Mouse (Mus musculus): ENCODE data around the gene 2410137M14Rik. TPM values are rescaled to one million over a fixed set of nuclear protein-coding genes. Genes with fewer than 3 reads are reported as not detected.

2410137M14Rik gene
- polyA plus RNA-seq, 1 experiment from 2014 or later: 0.44 TPM

DNA sequence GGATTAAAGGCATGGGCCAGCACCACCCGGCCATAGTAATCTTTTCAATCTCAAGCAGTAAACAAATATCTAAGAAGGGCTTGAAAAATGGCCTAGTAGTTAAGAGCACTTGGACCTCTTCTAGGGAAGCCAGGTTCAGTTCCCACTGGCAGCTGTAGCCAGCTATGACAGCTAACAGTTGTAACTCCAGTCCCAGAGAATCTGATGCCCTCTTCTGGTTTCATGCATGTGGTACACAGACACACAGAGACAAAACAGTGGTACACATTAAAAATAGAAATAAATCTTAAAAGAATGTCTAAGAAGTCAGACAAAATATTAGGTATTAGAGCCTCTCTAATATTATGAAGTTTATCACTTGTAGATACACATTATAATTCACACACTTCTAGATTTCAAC lies 19.9 kb downstream of the 2410137M14Rik start:
- Histone ChIP-seq H3K9ac (ENCODE audit: low read depth, low read length) (no peak overlapping the region), H3K4me3 (ENCODE audit: low read depth, low read length) (no peak overlapping the region), H3K27ac (ENCODE audit: low read length) (no peak overlapping the region), H3K4me2 (ENCODE audit: low read length) (no peak overlapping the region), H3K9me3 (replicated peaks; ENCODE audit: control insufficient read depth, low read length, poor library complexity, severe bottlenecking) (no peaks in the 10 kb centered on the region), H3K27me3 (ENCODE audit: control insufficient read depth, insufficient read depth, low read depth, low read length) (no peaks in the 10 kb centered on the region), H3K36me3 (ENCODE audit: control insufficient read depth, insufficient read depth, low read length) (no peaks in the 10 kb centered on the region), H3K4me1 (ENCODE audit: control insufficient read depth, insufficient read depth, low read length) (peaks cover 13% of the 10 kb centered on the region)
- no peak for ATAC-seq
- WGBS: 72% methylated on average over 1 of the region's 1 CpGs

GRCm38 (mm10) chr17:36958884-36959283 lies 22.2 kb downstream of the 2410137M14Rik start:
- peak overlapping the region; percentile 78 for H3K9ac ChIP-seq (ENCODE audit: low read depth, low read length)
- peak overlapping the region; percentile 74 for H3K4me3 ChIP-seq (ENCODE audit: low read depth, low read length)
- peak overlapping the region; percentile 85 for H3K4me2 ChIP-seq (ENCODE audit: low read length)
- no peaks in the 10 kb centered on the region for H3K36me3 ChIP-seq (ENCODE audit: control insufficient read depth, insufficient read depth, low read length)
- peak; percentile 11; the same call in 1 of the 2 replicates for ATAC-seq
- peaks cover 13% of the 10 kb centered on the region for H3K4me1 ChIP-seq (ENCODE audit: control insufficient read depth, insufficient read depth, low read length)
- no peaks in the 10 kb centered on the region for H3K27me3 ChIP-seq (ENCODE audit: control insufficient read depth, insufficient read depth, low read depth, low read length)
- peak overlapping the region; percentile 68 for H3K27ac ChIP-seq (ENCODE audit: low read length)
- WGBS: 9% methylated on average over 12 of the region's 12 CpGs
- no peaks in the 10 kb centered on the region for H3K9me3 ChIP-seq (replicated peaks; ENCODE audit: control insufficient read depth, low read length, poor library complexity, severe bottlenecking)

DNA sequence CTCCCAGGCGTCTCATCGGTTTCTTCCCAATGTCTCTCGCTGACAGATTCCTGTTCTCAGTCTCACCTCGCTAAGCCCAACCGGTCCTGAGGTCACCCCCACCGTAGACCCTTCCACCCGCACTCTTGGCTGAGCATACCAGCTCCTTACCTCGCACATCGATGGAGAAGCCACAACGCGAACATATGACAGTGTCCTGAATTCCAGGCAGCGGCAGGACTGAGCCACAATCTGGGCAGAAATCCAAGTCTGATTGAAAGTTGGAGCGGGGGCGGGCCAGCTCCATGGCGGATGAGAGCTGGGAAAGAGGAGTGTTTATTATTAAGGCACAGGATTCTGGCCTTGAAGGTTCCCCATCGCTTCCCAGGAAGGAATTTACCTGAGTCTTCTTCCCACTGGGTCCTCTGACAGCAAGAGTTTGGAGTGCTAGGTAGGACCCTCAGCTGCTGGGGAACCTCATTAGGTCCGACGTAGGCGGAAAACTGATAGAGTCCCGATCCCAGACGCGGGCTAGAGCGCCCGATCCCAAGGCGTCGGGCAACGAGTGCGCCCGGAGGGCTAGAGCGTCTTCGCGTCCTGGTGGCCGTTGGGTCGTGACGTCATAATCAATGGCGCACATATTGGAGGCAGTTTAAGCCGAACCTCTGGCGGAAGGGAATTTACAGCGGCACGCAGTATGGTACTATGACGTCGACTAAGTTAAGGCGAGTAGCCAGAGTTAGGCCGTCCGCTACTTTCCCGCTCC lies 22.9 kb downstream of the 2410137M14Rik start, which contains the start of the genes Znrd1 and Znrd1as:
Znrd1 (minus strand) TSS at position 561 of the 745 bp plus-strand sequence.
Znrd1as (plus strand) TSS at position 594 of the 745 bp plus-strand sequence.
- Histone ChIP-seq H3K4me2 (ENCODE audit: low read length) (peak within 1 kb of the TSS; percentile 85), H3K36me3 (ENCODE audit: control insufficient read depth, insufficient read depth, low read length) (no peaks in the 10 kb centered on the region), H3K4me1 (ENCODE audit: control insufficient read depth, insufficient read depth, low read length) (peaks cover 13% of the 10 kb centered on the region), H3K9me3 (replicated peaks; ENCODE audit: control insufficient read depth, low read length, poor library complexity, severe bottlenecking) (no peaks in the 10 kb centered on the region), H3K27me3 (ENCODE audit: control insufficient read depth, insufficient read depth, low read depth, low read length) (no peaks in the 10 kb centered on the region), H3K4me3 (ENCODE audit: low read depth, low read length) (peak within 1 kb of the TSS; percentile 74), H3K9ac (ENCODE audit: low read depth, low read length) (peak within 1 kb of the TSS; percentile 78), H3K27ac (ENCODE audit: low read length) (peak within 1 kb of the TSS; percentile 78)
- WGBS: under 1% methylated on average over 46 of the region's 46 CpGs
- peak; percentile 97 for ATAC-seq

- H3K4me2 ChIP-seq (ENCODE audit: low read length): no peak overlapping the region
- no peak overlapping the region for H3K4me3 ChIP-seq (ENCODE audit: low read depth, low read length)
- H3K9ac ChIP-seq (ENCODE audit: low read depth, low read length): no peak overlapping the region
- no peaks in the 10 kb centered on the region for H3K27me3 ChIP-seq (ENCODE audit: control insufficient read depth, insufficient read depth, low read depth, low read length)
- H3K36me3 ChIP-seq (ENCODE audit: control insufficient read depth, insufficient read depth, low read length): peaks cover 5% of the 10 kb centered on the region; the same call in 1 of the 2 replicates
- no peaks in the 10 kb centered on the region for H3K9me3 ChIP-seq (replicated peaks; ENCODE audit: control insufficient read depth, low read length, poor library complexity, severe bottlenecking)
- H3K27ac ChIP-seq (ENCODE audit: low read length): no peak overlapping the region
- H3K4me1 ChIP-seq (ENCODE audit: control insufficient read depth, insufficient read depth, low read length): peaks cover 16% of the 10 kb centered on the region
- no peak for ATAC-seq
- WGBS: 97% methylated on average over 1 of the region's 1 CpGs
These were observed 28.0 kb downstream of the 2410137M14Rik start for GRCm38 (mm10) chr17:36953062-36953461.

GRCm38 (mm10) chr17:36952631-36953030 lies 28.4 kb downstream of the 2410137M14Rik start:
- Histone ChIP-seq H3K4me1 (ENCODE audit: control insufficient read depth, insufficient read depth, low read length) (peaks cover 14% of the 10 kb centered on the region), H3K4me2 (ENCODE audit: low read length) (no peak overlapping the region), H3K36me3 (ENCODE audit: control insufficient read depth, insufficient read depth, low read length) (peaks cover 5% of the 10 kb centered on the region; the same call in 1 of the 2 replicates), H3K9ac (ENCODE audit: low read depth, low read length) (no peak overlapping the region), H3K4me3 (ENCODE audit: low read depth, low read length) (no peak overlapping the region), H3K27me3 (ENCODE audit: control insufficient read depth, insufficient read depth, low read depth, low read length) (no peaks in the 10 kb centered on the region), H3K9me3 (replicated peaks; ENCODE audit: control insufficient read depth, low read length, poor library complexity, severe bottlenecking) (no peaks in the 10 kb centered on the region), H3K27ac (ENCODE audit: low read length) (no peak overlapping the region)
- no peak for ATAC-seq
- WGBS: 94% methylated on average over 2 of the region's 2 CpGs

GRCm38 (mm10) chr17:36950981-36951947 lies 29.8 kb downstream of the 2410137M14Rik start, which contains the start of gene Ppp1r11:
Ppp1r11 (minus strand) TSS chr17:36951741.
- Histone ChIP-seq H3K27me3 (ENCODE audit: control insufficient read depth, insufficient read depth, low read depth, low read length) (no peaks in the 10 kb centered on the region), H3K9ac (ENCODE audit: low read depth, low read length) (peak within 1 kb of the TSS; percentile 76), H3K36me3 (ENCODE audit: control insufficient read depth, insufficient read depth, low read length) (peaks cover 5% of the 10 kb centered on the region; the same call in 1 of the 2 replicates), H3K4me3 (ENCODE audit: low read depth, low read length) (peak within 1 kb of the TSS; percentile 66), H3K27ac (ENCODE audit: low read length) (peak within 1 kb of the TSS; percentile 87), H3K4me2 (ENCODE audit: low read length) (peak within 1 kb of the TSS; percentile 91), H3K9me3 (replicated peaks; ENCODE audit: control insufficient read depth, low read length, poor library complexity, severe bottlenecking) (no peaks in the 10 kb centered on the region), H3K4me1 (ENCODE audit: control insufficient read depth, insufficient read depth, low read length) (peaks cover 15% of the 10 kb centered on the region)
- ATAC-seq: peak; percentile 95
- WGBS: 2% methylated on average over 36 of the region's 36 CpGs

GRCm38 (mm10) chr17:36949265-36949664 lies 31.8 kb downstream of the 2410137M14Rik start:
- H3K27me3 ChIP-seq (ENCODE audit: control insufficient read depth, insufficient read depth, low read depth, low read length): peaks cover 7% of the 10 kb centered on the region
- no peaks in the 10 kb centered on the region for H3K9me3 ChIP-seq (replicated peaks; ENCODE audit: control insufficient read depth, low read length, poor library complexity, severe bottlenecking)
- H3K36me3 ChIP-seq (ENCODE audit: control insufficient read depth, insufficient read depth, low read length): peaks cover 5% of the 10 kb centered on the region; the same call in 1 of the 2 replicates
- 92% methylated on average over 8 of the region's 8 CpGs for WGBS
- no peak overlapping the region for H3K4me3 ChIP-seq (ENCODE audit: low read depth, low read length)
- no peak overlapping the region for H3K27ac ChIP-seq (ENCODE audit: low read length)
- H3K4me2 ChIP-seq (ENCODE audit: low read length): no peak overlapping the region
- peaks cover 22% of the 10 kb centered on the region for H3K4me1 ChIP-seq (ENCODE audit: control insufficient read depth, insufficient read depth, low read length)
- no peak overlapping the region for H3K9ac ChIP-seq (ENCODE audit: low read depth, low read length)
- no peak for ATAC-seq

- Histone ChIP-seq H3K36me3 (ENCODE audit: control insufficient read depth, insufficient read depth, low read length) (peaks cover 5% of the 10 kb centered on the region; the same call in 1 of the 2 replicates), H3K4me2 (ENCODE audit: low read length) (no peak overlapping the region), H3K4me1 (ENCODE audit: control insufficient read depth, insufficient read depth, low read length) (peaks cover 22% of the 10 kb centered on the region), H3K9ac (ENCODE audit: low read depth, low read length) (no peak overlapping the region), H3K27ac (ENCODE audit: low read length) (no peak overlapping the region), H3K9me3 (replicated peaks; ENCODE audit: control insufficient read depth, low read length, poor library complexity, severe bottlenecking) (no peaks in the 10 kb centered on the region), H3K4me3 (ENCODE audit: low read depth, low read length) (no peak overlapping the region), H3K27me3 (ENCODE audit: control insufficient read depth, insufficient read depth, low read depth, low read length) (peaks cover 9% of the 10 kb centered on the region)
- 81% methylated on average over 1 of the region's 1 CpGs for WGBS
- no peak for ATAC-seq
These were observed 32.8 kb downstream of the 2410137M14Rik start for GRCm38 (mm10) chr17:36948286-36948685.

Data from midbrain, embryonic 16.5 days (tissue).